In the genomic region with DNA sequence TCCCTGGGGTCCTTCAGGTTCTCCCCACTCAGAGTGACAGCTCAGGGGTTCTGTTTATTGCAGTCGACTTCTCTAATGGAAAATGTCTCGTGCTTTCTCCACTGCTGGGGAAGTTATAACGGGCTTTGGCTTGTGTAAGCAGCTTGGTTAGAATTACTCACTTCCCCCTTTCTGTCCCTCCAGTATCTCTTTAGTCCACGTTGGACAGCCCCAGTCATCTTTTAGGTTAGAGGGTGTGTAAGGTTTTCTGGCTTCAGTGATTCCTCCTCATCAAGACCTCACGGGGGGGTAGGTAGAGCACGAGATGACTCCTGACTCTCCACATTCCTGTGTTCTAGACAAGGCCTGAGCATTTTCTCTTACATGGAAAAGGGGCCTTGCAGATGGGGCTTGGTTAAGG, we compare ENCODE assay signal across 18 mouse cellular contexts. TPM values are rescaled to one million over a fixed set of nuclear protein-coding genes. Genes with fewer than 3 reads are reported as not detected.
DNase-seq lines count a peak whose midpoint lies in the region; ATAC-seq and TF ChIP-seq lines count a peak whose summit lies in the region.
"Had no signal": no experiment of that assay in that cellular context is flagged by ENCODE, and none has a peak within 500 bp of the region (broad histone marks: within the 10 kb centered on the region; RNA-seq: fewer than 3 reads in every experiment).

No protein-coding gene starts in this region.

- no peak overlapping the region for H3K4me3 ChIP-seq in bone marrow macrophage, adult 2 months (ENCODE audit: insufficient read depth, low read length)
- H3K4me3 ChIP-seq: embryonic facial prominence, embryonic 10.5 days; forebrain, embryonic 10.5 days; heart, embryonic 10.5 days; hindbrain, embryonic 12.5 days had no signal

- DNase-seq in layer of hippocampus, adult 11-12 months (ENCODE audit: low spot score) = peak; percentile 20
- no peak for DNase-seq in layer of hippocampus, adult 9-10 months (ENCODE audit: low spot score)
- peak; percentile 95 for DNase-seq in 416B (ENCODE audit: low read depth)
- DNase-seq in lung, postnatal 36 days = peak; percentile 54
- no peak for DNase-seq in adrenal gland, postnatal 4 days (ENCODE audit: low spot score in 2 of 2)
- DNase-seq in adrenal gland, adult 8-10 months = no peak
- DNase-seq: adrenal gland, adult 2 months; cerebellum, adult 8-10 months; layer of hippocampus, postnatal 36 days; midbrain, embryonic 14.5 days; right cerebral cortex, postnatal 25 days; thymus, postnatal 25 days had no signal

- no peak for TF ChIP-seq POLR2A in bone marrow macrophage, adult 2 months (IDR thresholded peaks at IDR 0.05; ENCODE audit: borderline replicate concordance, low read depth, low read length)

- H3K4me1 ChIP-seq in bone marrow macrophage, adult 2 months (ENCODE audit: control insufficient read depth, insufficient read depth, low read length) = peaks cover 54% of the 10 kb centered on the region
- H3K4me1 ChIP-seq: embryonic facial prominence, embryonic 10.5 days; forebrain, embryonic 10.5 days; heart, embryonic 10.5 days; hindbrain, embryonic 12.5 days had no signal

- no peak for TF ChIP-seq CTCF in bone marrow macrophage, adult 2 months (IDR thresholded peaks at IDR 0.05; ENCODE audit: low read depth, low read length)

- H3K27ac ChIP-seq in bone marrow macrophage, adult 2 months (ENCODE audit: insufficient read depth, low read depth, low read length) = peak overlapping the region; percentile 99
- H3K27ac ChIP-seq: embryonic facial prominence, embryonic 10.5 days; forebrain, embryonic 10.5 days; heart, embryonic 10.5 days; hindbrain, embryonic 12.5 days had no signal

- ATAC-seq in erythroblast, adult 5-6 weeks (replicated peaks; ENCODE audit: low FRiP score, poor library complexity, severe bottlenecking) = no peak

RNA-seq across cellular contexts. Expression of a gene that starts 11.5 kb away (rescaled TPM):
- 1,554 and 1,753 TPM in 2 replicates for polyA plus RNA-seq in bone marrow macrophage, adult 2 months (2012; ENCODE audit: insufficient read depth, insufficient read length, missing spikeins)
- 1 to 10 TPM; 7.9 to 8.3 TPM for total RNA-seq in adrenal gland, postnatal 4 days (2021)
- total RNA-seq in adrenal gland, adult 8-10 months (2022) = 10 to 100 TPM in 2 of 4 experiments, 1 to 10 TPM in 2; 5.3 to 21.5 (median 12.7) TPM
- 24.2 and 34.1 TPM in 2 replicates for total RNA-seq in erythroblast, adult 5-6 weeks (2015; ENCODE audit: low replicate concordance)
- 19.7 and 26.8 TPM in 2 replicates for total RNA-seq in erythroblast, adult 5-6 weeks (2017; ENCODE audit: low replicate concordance)

Comparison
In these comparisons a context has a peak if more than half of its experiments do, and no peak if none do; other contexts are left out.
1. DNase-seq: peak in layer of hippocampus, adult 11-12 months (single experiment), 416B (single experiment) and lung, postnatal 36 days (single experiment); none in layer of hippocampus, adult 9-10 months (single experiment), adrenal gland, postnatal 4 days (0 of 2) and adrenal gland, adult 8-10 months (single experiment).